Comparison of ENCODE assay signal across 14 mouse cellular contexts in the genomic region with DNA sequence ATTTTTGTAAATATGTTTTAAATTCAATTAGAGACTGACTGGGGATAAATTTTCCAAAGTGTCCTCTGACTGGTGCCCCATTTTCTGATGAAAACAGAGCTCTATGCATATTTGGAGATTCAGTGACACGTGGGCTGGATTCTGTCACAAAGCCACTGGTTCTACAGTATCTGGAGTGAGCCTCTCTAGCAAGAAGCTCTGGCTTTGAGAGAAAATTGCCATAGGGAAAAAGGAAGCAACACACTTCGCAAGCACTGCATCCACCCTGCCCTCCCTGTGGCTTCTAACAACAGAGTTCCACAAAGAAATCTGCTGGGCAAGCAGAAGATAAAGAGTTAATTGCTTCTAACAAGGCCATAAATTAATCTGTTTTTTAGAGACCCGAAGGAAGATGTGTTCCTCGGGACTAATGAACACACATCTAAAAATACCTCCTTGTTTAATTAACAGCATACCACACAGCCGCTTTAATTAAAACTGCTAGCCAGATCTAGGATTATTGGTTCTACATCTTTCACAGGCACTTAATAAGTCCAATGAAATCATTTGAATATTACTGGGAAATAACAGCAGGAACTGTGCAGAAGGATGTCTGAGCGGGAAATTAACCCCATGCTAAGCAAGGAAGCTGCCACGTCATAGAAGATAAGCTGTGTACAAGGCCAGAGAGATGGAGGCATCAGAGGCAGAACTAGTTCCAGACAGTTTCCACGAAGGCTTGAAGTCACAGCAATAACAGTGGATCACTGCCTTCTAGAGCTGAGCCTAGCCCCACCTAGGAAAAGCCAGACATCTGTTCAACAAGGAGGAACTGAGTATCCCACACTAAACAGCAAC.
DNase-seq lines count a peak whose midpoint lies in the region; ATAC-seq and TF ChIP-seq lines count a peak whose summit lies in the region.
"Had no signal": no experiment of that assay in that cellular context is flagged by ENCODE, and none has a peak within 500 bp of the region (broad histone marks: within the 10 kb centered on the region; RNA-seq: fewer than 3 reads in every experiment).

No protein-coding gene starts in this region.

- 0 out of 2 replicates have a peak, but pooled peaks cover 3% of the 10 kb centered on the region for H3K4me1 ChIP-seq in lung, embryonic 14.5 days (ENCODE audit: insufficient read depth)
- H3K4me1 ChIP-seq in hindbrain, embryonic 14.5 days (replicated peaks; ENCODE audit: control insufficient read depth, insufficient read depth, low read length): peaks cover 7% of the 10 kb centered on the region
- peaks cover 8% of the 10 kb centered on the region; the same call in 1 of the 2 replicates for H3K4me1 ChIP-seq in neural tube, embryonic 15.5 days
- H3K4me1 ChIP-seq: limb, embryonic 15.5 days had no signal

- no peak for DNase-seq in frontal cortex, postnatal 10 days (ENCODE audit: low spot score in 2 of 2)
- DNase-seq in lung, embryonic 14.5 days: peak; percentile 11
- DNase-seq in lung, adult 18-20 months: no peak
- DNase-seq in hindbrain, embryonic 14.5 days (ENCODE audit: low spot score): peak; percentile 38
- no peak for DNase-seq in layer of hippocampus, adult 9-10 months (ENCODE audit: low spot score)
- DNase-seq in c-Kit-positive CD71-positive TER-119-positive erythroid progenitor cells, embryonic 14.5 days (ENCODE audit: low spot score): no peak
- DNase-seq: cerebellum, adult 11 months; heart, postnatal 36 days; lung, postnatal 4 days had no signal

- TF ChIP-seq CTCF in lung, embryonic 14.5 days (IDR thresholded peaks at IDR 0.05; ENCODE audit: low read depth): no peak

- no peaks in the 10 kb centered on the region for H3K36me3 ChIP-seq in lung, embryonic 14.5 days (ENCODE audit: insufficient read depth)
- no peaks in the 10 kb centered on the region for H3K36me3 ChIP-seq in hindbrain, embryonic 14.5 days (replicated peaks; ENCODE audit: control insufficient read depth, insufficient read depth)
- H3K36me3 ChIP-seq in neural tube, embryonic 15.5 days: no peaks in the 10 kb centered on the region
- H3K36me3 ChIP-seq: embryonic facial prominence, embryonic 12.5 days; G1E; limb, embryonic 15.5 days had no signal

- no peak overlapping the region for H3K27ac ChIP-seq in lung, embryonic 14.5 days (ENCODE audit: low read depth)
- H3K27ac ChIP-seq in hindbrain, embryonic 14.5 days: no peak overlapping the region
- H3K27ac ChIP-seq in neural tube, embryonic 15.5 days (replicated peaks): no peak overlapping the region
- H3K27ac ChIP-seq: embryonic facial prominence, embryonic 12.5 days; limb, embryonic 15.5 days had no signal

- ATAC-seq in frontal cortex, adult (ENCODE audit: low TSS enrichment): peak; percentile 86
- ATAC-seq in lung, embryonic 14.5 days (ENCODE audit: insufficient read depth): no peak
- peak; percentile 84 for ATAC-seq in hindbrain, embryonic 14.5 days (ENCODE audit: low FRiP score)
- ATAC-seq in neural tube, embryonic 15.5 days (ENCODE audit: low FRiP score): peak; percentile 80

- no peaks in the 10 kb centered on the region for H3K9me3 ChIP-seq in lung, embryonic 14.5 days (ENCODE audit: low read depth, low read length)
- no peaks in the 10 kb centered on the region for H3K9me3 ChIP-seq in hindbrain, embryonic 14.5 days (ENCODE audit: control insufficient read depth, low read length)
- H3K9me3 ChIP-seq in neural tube, embryonic 15.5 days (replicated peaks): no peaks in the 10 kb centered on the region
- H3K9me3 ChIP-seq: embryonic facial prominence, embryonic 12.5 days; G1E; limb, embryonic 15.5 days had no signal

- no peak overlapping the region for H3K4me2 ChIP-seq in lung, embryonic 14.5 days
- H3K4me2 ChIP-seq in hindbrain, embryonic 14.5 days (replicated peaks): no peak overlapping the region
- peak overlapping the region; percentile 7; the same call in 1 of the 2 replicates for H3K4me2 ChIP-seq in neural tube, embryonic 15.5 days
- H3K4me2 ChIP-seq: embryonic facial prominence, embryonic 12.5 days; limb, embryonic 15.5 days had no signal

- no peak overlapping the region for H3K4me3 ChIP-seq in lung, embryonic 14.5 days (ENCODE audit: low read depth, low read length)
- H3K4me3 ChIP-seq in hindbrain, embryonic 14.5 days (replicated peaks; ENCODE audit: low read length): no peak overlapping the region
- no peak overlapping the region for H3K4me3 ChIP-seq in neural tube, embryonic 15.5 days (replicated peaks)
- H3K4me3 ChIP-seq: embryonic facial prominence, embryonic 12.5 days; limb, embryonic 15.5 days had no signal

- no peak overlapping the region for H3K9ac ChIP-seq in lung, embryonic 14.5 days
- no peak overlapping the region for H3K9ac ChIP-seq in hindbrain, embryonic 14.5 days
- H3K9ac ChIP-seq in neural tube, embryonic 15.5 days (replicated peaks): no peak overlapping the region
- H3K9ac ChIP-seq: embryonic facial prominence, embryonic 12.5 days; limb, embryonic 15.5 days had no signal

- H3K27me3 ChIP-seq in lung, embryonic 14.5 days (ENCODE audit: insufficient read depth, low read length): no peaks in the 10 kb centered on the region
- no peaks in the 10 kb centered on the region for H3K27me3 ChIP-seq in hindbrain, embryonic 14.5 days (ENCODE audit: control insufficient read depth, insufficient read depth, low read length)
- H3K27me3 ChIP-seq in neural tube, embryonic 15.5 days (replicated peaks): no peaks in the 10 kb centered on the region
- H3K27me3 ChIP-seq: embryonic facial prominence, embryonic 12.5 days; limb, embryonic 15.5 days had no signal

- WGBS in lung, embryonic 14.5 days: 38% methylated on average over 8 of the region's 8 CpGs
- WGBS in hindbrain, embryonic 14.5 days: 34% methylated on average over 8 of the region's 8 CpGs
- 6% methylated on average over 8 of the region's 8 CpGs for WGBS in neural tube, embryonic 15.5 days

Comparison
In these comparisons a context has a peak if more than half of its experiments do, and no peak if none do; other contexts are left out.
1. DNase-seq: peak in lung, embryonic 14.5 days (single experiment) and hindbrain, embryonic 14.5 days (single experiment); none in frontal cortex, postnatal 10 days (0 of 2), lung, adult 18-20 months (0 of 2), layer of hippocampus, adult 9-10 months (single experiment) and c-Kit-positive CD71-positive TER-119-positive erythroid progenitor cells, embryonic 14.5 days (single experiment).